Mouse (Mus musculus) T-helper 1 cell (primary cell): ENCODE data around the gene Ttll6.

Source experiments
- in situ Hi-C: fragments of 300-600 bp; cut with MboI, MseI; formaldehyde crosslinking; loops from one replicate; pipeline ENCODE4 v1.15.1; 2025; ENCODE audit warnings: high pct_unique_total_duplicates

The Ttll6 gene

GRCm38 (mm10) chr11:96194401-96194710 lies 60.8 kb downstream of the Ttll6 start:
- in situ Hi-C loops, result no loop called here

- in situ Hi-C loops, result no loop called here
Observed at GRCm38 (mm10) chr11:96194961-96195640, 61.5 kb downstream of the Ttll6 start.

GRCm38 (mm10) chr11:96195769-96196280 lies 62.2 kb downstream of the Ttll6 start:
- in situ Hi-C loops, result no loop called here

- in situ Hi-C loops, result no loop called here
Observed at GRCm38 (mm10) chr11:96198642-96199041, 65.1 kb downstream of the Ttll6 start.

- in situ Hi-C loops, result no loop called here
Observed at GRCm38 (mm10) chr11:96199181-96200086, 65.8 kb downstream of the Ttll6 start.

- in situ Hi-C loops, result no loop called here
Observed at GRCm38 (mm10) chr11:96200183-96200655, 66.6 kb downstream of the Ttll6 start.

- in situ Hi-C loops, result no loop called here
Observed at GRCm38 (mm10) chr11:96201741-96202140, 68.2 kb downstream of the Ttll6 start.

- in situ Hi-C loops, result no loop called here
Observed at GRCm38 (mm10) chr11:96202401-96203081, 69.0 kb downstream of the Ttll6 start.

GRCm38 (mm10) chr11:96203182-96203788 lies 69.7 kb downstream of the Ttll6 start:
- in situ Hi-C loops, result no loop called here

GRCm38 (mm10) chr11:96203789-96204186 lies 70.2 kb downstream of the Ttll6 start:
- in situ Hi-C loops, result no loop called here

GRCm38 (mm10) chr11:96204351-96204750 lies 70.8 kb downstream of the Ttll6 start:
- in situ Hi-C loops, result no loop called here

- in situ Hi-C loops, result no loop called here
Observed at GRCm38 (mm10) chr11:96205426-96206131, 72.0 kb downstream of the Ttll6 start.
